ENCODE assay signal across 7 mouse cellular contexts in genomic region chr4:132274156-132274862, GRCm38 (mm10). TPM values are rescaled to one million over a fixed set of nuclear protein-coding genes. Genes with fewer than 3 reads are reported as not detected.
DNase-seq lines count a peak whose midpoint lies in the region; ATAC-seq lines count a peak whose summit lies in the region.

Gene Taf12 (plus strand): TSS chr4:132274375.

- H3K4me2 ChIP-seq in intestine, embryonic 15.5 days (replicated peaks), result peak within 1 kb of the TSS; percentile 82

- H3K27me3 ChIP-seq in intestine, embryonic 15.5 days (replicated peaks), result no peaks in the 10 kb centered on the region
- H3K27me3 ChIP-seq in midbrain, embryonic 10.5 days (ENCODE audit: low read depth, poor library complexity, severe bottlenecking), result no peaks in the 10 kb centered on the region

- H3K27ac ChIP-seq in intestine, embryonic 15.5 days, result peak within 1 kb of the TSS; percentile 92
- H3K27ac ChIP-seq in midbrain, embryonic 10.5 days (replicated peaks), result peak within 1 kb of the TSS; percentile 94

- intact Hi-C loops in left cerebral cortex, postnatal 25 days (cut with DNase I), result loop anchor here (5.0 kb wide), 2 partner anchors 62 to 648 kb away; partner anchors contain the start of genes Fam76a and Ythdf2

- no peaks in the 10 kb centered on the region for H3K36me3 ChIP-seq in intestine, embryonic 15.5 days
- H3K36me3 ChIP-seq in midbrain, embryonic 10.5 days, result no peaks in the 10 kb centered on the region

- H3K9me3 ChIP-seq in intestine, embryonic 15.5 days, result no peaks in the 10 kb centered on the region
- H3K9me3 ChIP-seq in midbrain, embryonic 10.5 days (replicated peaks), result no peaks in the 10 kb centered on the region

- peak; percentile 95 to 98 for DNase-seq in adrenal gland, adult (ENCODE audit: inconsistent age in 2 of 2, low spot score in 1 of 2)
- peak; percentile 96 for DNase-seq in embryo, embryonic 10.5 days (ENCODE audit: low spot score)
- peak; percentile 92 for DNase-seq in gastrocnemius, postnatal 25 days
- DNase-seq in left cerebral cortex, postnatal 25 days (ENCODE audit: low spot score in 2 of 2), result peak; percentile 94 to 96
- DNase-seq in midbrain, embryonic 10.5 days (ENCODE audit: low spot score), result peak; percentile 95
- DNase-seq in right cerebral cortex, postnatal 4 days, result peak; percentile 89

- H3K4me1 ChIP-seq in intestine, embryonic 15.5 days (replicated peaks), result 0 out of 2 replicates have a peak, but pooled peaks cover 8% of the 10 kb centered on the region
- peaks cover 34% of the 10 kb centered on the region for H3K4me1 ChIP-seq in midbrain, embryonic 10.5 days

- peak within 1 kb of the TSS; percentile 71 for H3K4me3 ChIP-seq in intestine, embryonic 15.5 days (replicated peaks)
- H3K4me3 ChIP-seq in midbrain, embryonic 10.5 days, result peak within 1 kb of the TSS; percentile 77

- peak within 1 kb of the TSS; percentile 76 for H3K9ac ChIP-seq in intestine, embryonic 15.5 days

- ATAC-seq in intestine, embryonic 15.5 days, result peak; percentile 92

- under 1% methylated on average over 48 of the region's 48 CpGs for WGBS in intestine, embryonic 15.5 days
- under 1% methylated on average over 48 of the region's 48 CpGs for WGBS in midbrain, embryonic 10.5 days

RNA-seq across cellular contexts. Expression of gene Taf12, which starts in this region (rescaled TPM):
- total RNA-seq in gastrocnemius, postnatal 25 days (2021), result 10 to 100 TPM; 31.6 to 32.1 TPM
- 37.7 and 39.8 TPM in 2 replicates for polyA plus RNA-seq in intestine, embryonic 15.5 days (2015; fragmentation: Nextera tagmentation; extraction: Ambion mirVana)
- total RNA-seq in left cerebral cortex, postnatal 25 days (2021), result 10 to 100 TPM; 19.2 to 22.5 TPM
- polyA plus RNA-seq in midbrain, embryonic 10.5 days (2016; fragmentation: Nextera tagmentation; extraction: Ambion mirVana), result 70.1 and 73.0 TPM in 2 replicates

Comparison
In these comparisons a context has a peak if more than half of its experiments do, and no peak if none do; other contexts are left out.
1. Peak in every context shown above with its lines: DNase-seq, ATAC-seq, H3K4me3 ChIP-seq and H3K27ac ChIP-seq.